Comparison of ENCODE assay signal across 9 mouse cellular contexts in genomic region chr17:64716318-64716717, GRCm38 (mm10).
A peak's percentile ranks its signal among the peaks of the same experiment; 100 is the strongest.
DNase-seq lines count a peak whose midpoint lies in the region; ATAC-seq lines count a peak whose summit lies in the region.
"Had no signal": no experiment of that assay in that cellular context is flagged by ENCODE, and none has a peak within 500 bp of the region (broad histone marks: within the 10 kb centered on the region; RNA-seq: fewer than 3 reads in every experiment).

No protein-coding gene starts in this region.

- H3K4me2 ChIP-seq in forebrain, embryonic 15.5 days (replicated peaks), result no peak overlapping the region
- no peak overlapping the region for H3K4me2 ChIP-seq in forebrain, embryonic 11.5 days (ENCODE audit: low read depth, low read length, severe bottlenecking)
- H3K4me2 ChIP-seq: limb, embryonic 12.5 days had no signal

- ATAC-seq in forebrain, embryonic 15.5 days (replicated peaks), result peak; percentile 87
- ATAC-seq in forebrain, embryonic 11.5 days (replicated peaks; ENCODE audit: low FRiP score), result no peak
- ATAC-seq in megakaryocyte progenitor cell, adult 5-6 weeks (replicated peaks; ENCODE audit: poor library complexity), result no peak

- no peak overlapping the region for H3K4me3 ChIP-seq in forebrain, embryonic 15.5 days
- H3K4me3 ChIP-seq in forebrain, embryonic 11.5 days (ENCODE audit: low read depth, low read length), result no peak overlapping the region
- H3K4me3 ChIP-seq: limb, embryonic 12.5 days had no signal

- no peaks in the 10 kb centered on the region for H3K27me3 ChIP-seq in forebrain, embryonic 15.5 days
- H3K27me3 ChIP-seq in forebrain, embryonic 11.5 days (ENCODE audit: control insufficient read depth, insufficient read depth, low read length), result no peaks in the 10 kb centered on the region
- H3K27me3 ChIP-seq: limb, embryonic 12.5 days had no signal

- no peaks in the 10 kb centered on the region for H3K9me3 ChIP-seq in forebrain, embryonic 15.5 days
- no peaks in the 10 kb centered on the region for H3K9me3 ChIP-seq in forebrain, embryonic 11.5 days (ENCODE audit: control insufficient read depth, low read length)
- H3K9me3 ChIP-seq: limb, embryonic 12.5 days had no signal

- DNase-seq in forebrain, embryonic 11.5 days (ENCODE audit: low spot score), result no peak
- DNase-seq in right cerebral cortex, adult 18-20 months, result peak; percentile 15
- no peak for DNase-seq in right cerebral cortex, postnatal 36 days (ENCODE audit: low spot score in 2 of 2)
- DNase-seq in gastrocnemius, postnatal 25 days, result peak; percentile 82
- DNase-seq in kidney, postnatal 4 days, result peak; percentile 5 to 8
- no peak for DNase-seq in testis, postnatal 10 days (ENCODE audit: low spot score)

- peaks cover 4% of the 10 kb centered on the region; the same call in 1 of the 2 replicates for H3K36me3 ChIP-seq in forebrain, embryonic 15.5 days
- no peaks in the 10 kb centered on the region for H3K36me3 ChIP-seq in forebrain, embryonic 11.5 days (ENCODE audit: control insufficient read depth, insufficient read depth, low read length)

- 0 out of 2 replicates have a peak overlapping the region, but pooled peaks have one; percentile 11 for H3K27ac ChIP-seq in forebrain, embryonic 15.5 days (replicated peaks)
- no peak overlapping the region for H3K27ac ChIP-seq in forebrain, embryonic 11.5 days (ENCODE audit: low read depth, low read length)
- H3K27ac ChIP-seq: limb, embryonic 12.5 days had no signal

- 52% methylated on average over 4 of the region's 4 CpGs for WGBS in forebrain, embryonic 15.5 days
- 85% methylated on average over 4 of the region's 4 CpGs for WGBS in forebrain, embryonic 11.5 days

- H3K4me1 ChIP-seq in forebrain, embryonic 15.5 days, result peaks cover 8% of the 10 kb centered on the region
- H3K4me1 ChIP-seq in forebrain, embryonic 11.5 days (replicated peaks; ENCODE audit: control insufficient read depth, insufficient read depth, low read length), result no peaks in the 10 kb centered on the region

- H3K9ac ChIP-seq in forebrain, embryonic 15.5 days (replicated peaks), result no peak overlapping the region
- no peak overlapping the region for H3K9ac ChIP-seq in forebrain, embryonic 11.5 days (ENCODE audit: low read length)
- H3K9ac ChIP-seq: limb, embryonic 12.5 days had no signal

Comparison
In these comparisons a context has a peak if more than half of its experiments do, and no peak if none do; other contexts are left out.
1. DNase-seq: peak in right cerebral cortex, adult 18-20 months (single experiment), gastrocnemius, postnatal 25 days (single experiment) and kidney, postnatal 4 days (2 of 2); none in forebrain, embryonic 11.5 days (single experiment), right cerebral cortex, postnatal 36 days (0 of 2) and testis, postnatal 10 days (single experiment).